ENCODE assay signal across 28 mouse cellular contexts in genomic region chr19:35536816-35537215, GRCm38 (mm10).
DNase-seq lines count a peak whose midpoint lies in the region; ATAC-seq lines count a peak whose summit lies in the region.
"Had no signal": no experiment of that assay in that cellular context is flagged by ENCODE, and none has a peak within 500 bp of the region (broad histone marks: within the 10 kb centered on the region; RNA-seq: fewer than 3 reads in every experiment).

No protein-coding gene starts in this region.

- no peak overlapping the region for H3K4me2 ChIP-seq in forebrain, embryonic 11.5 days (ENCODE audit: low read depth, low read length, severe bottlenecking)
- H3K4me2 ChIP-seq in forebrain, embryonic 16.5 days (ENCODE audit: low read length), result no peak overlapping the region
- H3K4me2 ChIP-seq in midbrain, embryonic 12.5 days (replicated peaks), result no peak overlapping the region
- H3K4me2 ChIP-seq: embryonic facial prominence, embryonic 13.5 days; forebrain, embryonic 13.5 days; heart, embryonic 11.5 days; hindbrain, embryonic 13.5 days had no signal

- H3K4me3 ChIP-seq in forebrain, embryonic 11.5 days (ENCODE audit: low read depth, low read length), result no peak overlapping the region
- H3K4me3 ChIP-seq in forebrain, embryonic 16.5 days (replicated peaks; ENCODE audit: low read length), result no peak overlapping the region
- H3K4me3 ChIP-seq in midbrain, embryonic 12.5 days, result no peak overlapping the region
- H3K4me3 ChIP-seq in midbrain, embryonic 10.5 days, result no peak overlapping the region
- H3K4me3 ChIP-seq: embryonic facial prominence, embryonic 10.5 days; embryonic facial prominence, embryonic 13.5 days; erythroblast, embryonic 14.5 days; forebrain, embryonic 13.5 days; gastrocnemius, adult 2 months; hindbrain, embryonic 13.5 days had no signal

- no peaks in the 10 kb centered on the region for H3K36me3 ChIP-seq in forebrain, embryonic 11.5 days (ENCODE audit: control insufficient read depth, insufficient read depth, low read length)
- H3K36me3 ChIP-seq in forebrain, embryonic 16.5 days (ENCODE audit: control insufficient read depth, insufficient read depth), result no peaks in the 10 kb centered on the region
- no peaks in the 10 kb centered on the region for H3K36me3 ChIP-seq in midbrain, embryonic 12.5 days
- no peaks in the 10 kb centered on the region for H3K36me3 ChIP-seq in midbrain, embryonic 10.5 days
- H3K36me3 ChIP-seq: embryonic facial prominence, embryonic 10.5 days; embryonic facial prominence, embryonic 13.5 days; G1E; hindbrain, embryonic 13.5 days had no signal

- H3K9ac ChIP-seq in forebrain, embryonic 11.5 days (ENCODE audit: low read length), result no peak overlapping the region
- H3K9ac ChIP-seq in forebrain, embryonic 16.5 days (replicated peaks; ENCODE audit: low read depth, low read length), result no peak overlapping the region
- no peak overlapping the region for H3K9ac ChIP-seq in midbrain, embryonic 12.5 days (replicated peaks)
- H3K9ac ChIP-seq: embryonic facial prominence, embryonic 13.5 days; forebrain, embryonic 13.5 days; forebrain, postnatal 0 days; hindbrain, embryonic 13.5 days had no signal

- no peaks in the 10 kb centered on the region for H3K9me3 ChIP-seq in forebrain, embryonic 11.5 days (ENCODE audit: control insufficient read depth, low read length)
- no peaks in the 10 kb centered on the region for H3K9me3 ChIP-seq in forebrain, embryonic 16.5 days (ENCODE audit: control insufficient read depth, low read length)
- H3K9me3 ChIP-seq in midbrain, embryonic 12.5 days, result no peaks in the 10 kb centered on the region
- no peaks in the 10 kb centered on the region for H3K9me3 ChIP-seq in midbrain, embryonic 10.5 days (replicated peaks)
- H3K9me3 ChIP-seq: embryonic facial prominence, embryonic 10.5 days; embryonic facial prominence, embryonic 13.5 days; forebrain, embryonic 13.5 days; G1E; hindbrain, embryonic 13.5 days had no signal

- H3K27me3 ChIP-seq in forebrain, embryonic 11.5 days (ENCODE audit: control insufficient read depth, insufficient read depth, low read length), result no peaks in the 10 kb centered on the region
- no peaks in the 10 kb centered on the region for H3K27me3 ChIP-seq in forebrain, embryonic 16.5 days (replicated peaks; ENCODE audit: control insufficient read depth, insufficient read depth, low read length)
- H3K27me3 ChIP-seq in midbrain, embryonic 12.5 days, result no peaks in the 10 kb centered on the region
- H3K27me3 ChIP-seq in midbrain, embryonic 10.5 days (ENCODE audit: low read depth, poor library complexity, severe bottlenecking), result no peaks in the 10 kb centered on the region
- H3K27me3 ChIP-seq: CH12.LX; embryonic facial prominence, embryonic 13.5 days; forebrain, embryonic 13.5 days; hindbrain, embryonic 13.5 days had no signal

- no peaks in the 10 kb centered on the region for H3K4me1 ChIP-seq in forebrain, embryonic 11.5 days (replicated peaks; ENCODE audit: control insufficient read depth, insufficient read depth, low read length)
- no peaks in the 10 kb centered on the region for H3K4me1 ChIP-seq in forebrain, embryonic 16.5 days (replicated peaks; ENCODE audit: control insufficient read depth, insufficient read depth, low read length)
- no peaks in the 10 kb centered on the region for H3K4me1 ChIP-seq in midbrain, embryonic 12.5 days
- peaks cover 5% of the 10 kb centered on the region for H3K4me1 ChIP-seq in midbrain, embryonic 10.5 days
- H3K4me1 ChIP-seq: embryonic facial prominence, embryonic 10.5 days; embryonic facial prominence, embryonic 13.5 days; forebrain, embryonic 13.5 days; hindbrain, embryonic 13.5 days had no signal

- no peak overlapping the region for H3K27ac ChIP-seq in forebrain, embryonic 11.5 days (ENCODE audit: low read depth, low read length)
- H3K27ac ChIP-seq in forebrain, embryonic 16.5 days (ENCODE audit: low read length), result no peak overlapping the region
- H3K27ac ChIP-seq in midbrain, embryonic 12.5 days (replicated peaks), result no peak overlapping the region
- H3K27ac ChIP-seq in midbrain, embryonic 10.5 days (replicated peaks), result no peak overlapping the region
- H3K27ac ChIP-seq: embryonic facial prominence, embryonic 10.5 days; embryonic facial prominence, embryonic 13.5 days; forebrain, embryonic 13.5 days; gastrocnemius, adult 2 months; hindbrain, embryonic 13.5 days; hindbrain, postnatal 0 days had no signal

- 0 out of 2 replicates have a peak, but pooled peaks have one; percentile 42 for ATAC-seq in forebrain, embryonic 11.5 days (replicated peaks; ENCODE audit: low FRiP score)
- ATAC-seq in forebrain, embryonic 16.5 days, result no peak
- ATAC-seq in midbrain, embryonic 12.5 days (ENCODE audit: low FRiP score, low read depth), result peak; percentile 44; the same call in 1 of the 2 replicates
- ATAC-seq: forebrain, embryonic 13.5 days; forebrain, postnatal 0 days; hindbrain, postnatal 0 days; inflammation-experienced regulatory T-cells, adult 6 months; Patski had no signal

- WGBS in forebrain, embryonic 11.5 days, result 47% methylated on average over 1 of the region's 2 CpGs
- 8% methylated on average over 2 of the region's 2 CpGs for WGBS in forebrain, embryonic 16.5 days
- 53% methylated on average over 2 of the region's 2 CpGs for WGBS in midbrain, embryonic 12.5 days
- WGBS in midbrain, embryonic 10.5 days, result 56% methylated on average over 2 of the region's 2 CpGs

- DNase-seq in forebrain, embryonic 11.5 days (ENCODE audit: low spot score), result no peak
- no peak for DNase-seq in midbrain, embryonic 10.5 days (ENCODE audit: low spot score)
- peak; percentile 6 for DNase-seq in retina, postnatal 1 day
- no peak for DNase-seq in retina, embryonic 14.5 days (ENCODE audit: low spot score)
- DNase-seq in cerebellum, adult 11-12 months, result no peak
- DNase-seq: adrenal gland, postnatal 10 days; adrenal gland, postnatal 36 days; B cell, adult 2 months; cerebellum, adult 11 months; cerebellum, adult 9-10 months; cerebellum, postnatal 14 days; forebrain, postnatal 0 days; gastrocnemius, adult 2 months; gastrocnemius, postnatal 14 days; heart, adult 11 months had no signal
